Mouse (Mus musculus) neutrophil, adult 59 days (primary cell): ENCODE data around the gene Tspear. TPM values are rescaled to one million over a fixed set of nuclear protein-coding genes. Genes with fewer than 3 reads are reported as not detected.

Source experiments
- total RNA-seq, 2 experiments: library from RNA; stranded (reverse); gene quantifications; 1 replicate in 1 of 2; 2 replicates in 1 of 2; pipeline ENCODE4 v1.2.4; 2023

Tspear gene
- total RNA-seq, 2 experiments from 2014 or later, result not detected

GRCm38 (mm10) chr10:77852559-77852958 lies 166.2 kb downstream of the Tspear start, which contains the start of gene Gm10318:
Gene Gm10318, plus strand, starts transcription at chr10:77852859.

GRCm38 (mm10) chr10:77861675-77862074 lies 175.3 kb downstream of the Tspear start, which contains the start of gene Gm3285:
Gene Gm3285, plus strand, starts transcription at chr10:77861975.

GRCm38 (mm10) chr10:77902211-77902893 lies 216.0 kb downstream of the Tspear start, which contains the start of gene Lrrc3:
Gene Lrrc3, minus strand, starts transcription at chr10:77902536.

Other genes with a start within 250 kb of the Tspear start
- gene Fam207a, start 170.8 kb upstream of the Tspear start, total RNA-seq, result 10 to 100 TPM; 14.1 to 14.8 TPM
- gene Itgb2, start 156.3 kb upstream of the Tspear start, total RNA-seq, result 100 to 1,000 TPM; 864 to 906 TPM
- 10 to 100 TPM; 84.8 to 91.5 TPM for gene Pttg1ip, start 104.8 kb upstream of the Tspear start, total RNA-seq
- 10 to 100 TPM; 53.3 to 62.0 TPM for gene Sumo3, start 80.5 kb upstream of the Tspear start, total RNA-seq
- gene Gm49325, start 80.4 kb upstream of the Tspear start, total RNA-seq, result not detected
- 10 to 100 TPM; 31.4 to 37.3 TPM for gene Ube2g2, start 64.3 kb upstream of the Tspear start, total RNA-seq
- gene Gm19402, start 4.2 kb downstream of the Tspear start, total RNA-seq, result not detected
- not detected for gene Gm9508, start 10.7 kb downstream of the Tspear start, total RNA-seq
- gene Gm10272, start 20.1 kb downstream of the Tspear start, total RNA-seq, result not detected
- gene Gm10024, start 24.9 kb downstream of the Tspear start, total RNA-seq, result not detected
- gene Gm10142, start 29.2 kb downstream of the Tspear start, total RNA-seq, result not detected
- gene Krtap12-1, start 34.0 kb downstream of the Tspear start, total RNA-seq, result not detected
- not detected for gene Gm10100, start 39.9 kb downstream of the Tspear start, total RNA-seq
- gene Gm18596, start 56.1 kb downstream of the Tspear start, total RNA-seq, result not detected
- gene Gm9736, start 64.8 kb downstream of the Tspear start, total RNA-seq, result not detected
- not detected for gene Gm3233, start 73.1 kb downstream of the Tspear start, total RNA-seq
- gene Gm3238, start 84.8 kb downstream of the Tspear start, total RNA-seq, result not detected
- gene Gm7138, start 90.4 kb downstream of the Tspear start, total RNA-seq, result not detected
- not detected for gene Gm3250, start 96.0 kb downstream of the Tspear start, total RNA-seq
- gene Gm7137, start 101.6 kb downstream of the Tspear start, total RNA-seq, result not detected
- gene Gm9639, start 108.5 kb downstream of the Tspear start, total RNA-seq, result not detected
- gene Gm19668, start 112.6 kb downstream of the Tspear start, total RNA-seq, result not detected
- gene Gm9507, start 125.3 kb downstream of the Tspear start, total RNA-seq, result not detected
- gene Gm2696, start 128.1 kb downstream of the Tspear start, total RNA-seq, result not detected
- not detected for gene Krtap10-4, start 140.5 kb downstream of the Tspear start, total RNA-seq
- not detected for gene Krtap10-10, start 149.4 kb downstream of the Tspear start, total RNA-seq
- gene Gm36176, start 160.2 kb downstream of the Tspear start, total RNA-seq, result not detected
- not detected for gene Gm10318, start 166.3 kb downstream of the Tspear start, total RNA-seq
- not detected for gene Gm3285, start 175.4 kb downstream of the Tspear start, total RNA-seq
- gene Lrrc3, start 216.0 kb downstream of the Tspear start, total RNA-seq, result under 1 TPM; 0.11 to 0.31 TPM